15 mouse cellular contexts compared by ENCODE assay signal in genomic region chr7:123127301-123127700, GRCm38 (mm10). TPM values are rescaled to one million over a fixed set of nuclear protein-coding genes. Genes with fewer than 3 reads are reported as not detected.
DNase-seq lines count a peak whose midpoint lies in the region; ATAC-seq and TF ChIP-seq lines count a peak whose summit lies in the region.
"Had no signal": no experiment of that assay in that cellular context is flagged by ENCODE, and none has a peak within 500 bp of the region (broad histone marks: within the 10 kb centered on the region; RNA-seq: fewer than 3 reads in every experiment).

No protein-coding gene starts in this region.

- no peak for DNase-seq in heart, adult 2 months
- no peak for DNase-seq in heart, adult 18-20 months
- DNase-seq in left cerebral cortex, adult 2 months (ENCODE audit: extremely low spot score in 1 of 2, low spot score in 2 of 2) = no peak
- no peak for DNase-seq in left cerebral cortex, postnatal 25 days (ENCODE audit: low spot score in 2 of 2)
- DNase-seq in right cerebral cortex, postnatal 10 days (ENCODE audit: low spot score in 2 of 2) = no peak
- DNase-seq in embryo, embryonic 10.5 days (ENCODE audit: low spot score) = no peak
- DNase-seq: cerebellum, adult 11-12 months; heart, postnatal 36 days; layer of hippocampus, adult 9-11 months; lung, postnatal 14 days; midbrain, embryonic 14.5 days; thymus, adult 18-20 months had no signal

- intact Hi-C loops in heart, adult 2 months (cut with DNase I) = loop anchor here (5.0 kb wide), 2 partner anchors 35 to 50 kb away; no protein-coding TSS in a partner anchor
- intact Hi-C loops in left cerebral cortex, adult 2 months (cut with DNase I) = loop anchor here (5.0 kb wide), 1 partner anchor 60 kb away; no protein-coding TSS in a partner anchor
- intact Hi-C loops in left cerebral cortex, postnatal 25 days (cut with DNase I) = loop anchor here (5.0 kb wide), 1 partner anchor 235 kb away; no protein-coding TSS in a partner anchor

- no peaks in the 10 kb centered on the region for H3K9me3 ChIP-seq in E14TG2a.4 (ENCODE audit: low read length)
- H3K9me3 ChIP-seq: forebrain, embryonic 10.5 days had no signal

- H3K79me2 ChIP-seq in heart, adult 2 months (replicated peaks; ENCODE audit: control insufficient read depth, insufficient read depth, low read length) = peaks cover 10% of the 10 kb centered on the region

- H3K4me3 ChIP-seq in heart, adult 2 months = no peak overlapping the region
- H3K4me3 ChIP-seq in left cerebral cortex, adult 2 months = no peak overlapping the region
- H3K4me3 ChIP-seq in E14TG2a.4 (replicated peaks; ENCODE audit: low read length) = no peak overlapping the region
- H3K4me3 ChIP-seq: forebrain, embryonic 10.5 days had no signal

- peak; percentile 32 for ATAC-seq in megakaryocyte progenitor cell, adult 5-6 weeks (replicated peaks; ENCODE audit: poor library complexity)

- no peak overlapping the region for H3K27ac ChIP-seq in heart, adult 2 months
- H3K27ac ChIP-seq in left cerebral cortex, adult 2 months = no peak overlapping the region
- H3K27ac ChIP-seq: forebrain, embryonic 10.5 days had no signal

- peaks cover 64% of the 10 kb centered on the region for H3K36me3 ChIP-seq in heart, adult 2 months (ENCODE audit: control insufficient read depth, insufficient read depth, low read length)
- peaks cover 49% of the 10 kb centered on the region for H3K36me3 ChIP-seq in E14TG2a.4 (ENCODE audit: insufficient read depth, low read length)

- TF ChIP-seq CTCF in heart, adult 2 months (IDR thresholded peaks at IDR 0.05) = peak; percentile 54
- TF ChIP-seq CTCF in left cerebral cortex, adult 2 months (IDR thresholded peaks at IDR 0.05) = peak; percentile 45
- peak; percentile 37; the same call in 1 of the 2 replicates for TF ChIP-seq CTCF in E14TG2a.4 (conservative IDR thresholded peaks at IDR 0.05; ENCODE audit: low read length)

- H3K27me3 ChIP-seq in heart, adult 2 months (ENCODE audit: control insufficient read depth, insufficient read depth, low read length) = no peaks in the 10 kb centered on the region
- no peaks in the 10 kb centered on the region for H3K27me3 ChIP-seq in E14TG2a.4 (ENCODE audit: insufficient read depth, low read length)

- no peak overlapping the region for H3K9ac ChIP-seq in heart, adult 2 months (ENCODE audit: low read depth, low read length)

- TF ChIP-seq EP300 in heart, adult 2 months (IDR thresholded peaks at IDR 0.05; ENCODE audit: insufficient read depth, low read depth, low read length) = no peak

- H3K4me1 ChIP-seq in heart, adult 2 months (ENCODE audit: control insufficient read depth, insufficient read depth, low read length) = peaks cover 24% of the 10 kb centered on the region
- peaks cover 68% of the 10 kb centered on the region for H3K4me1 ChIP-seq in E14TG2a.4 (replicated peaks; ENCODE audit: low read depth, low read length)

- TF ChIP-seq POLR2A in heart, adult 2 months (IDR thresholded peaks at IDR 0.05; ENCODE audit: insufficient read depth, low read depth, low read length) = no peak

- 56% methylated on average over 1 of the region's 1 CpGs for WGBS in heart, adult 2 months

RNA-seq across cellular contexts. Expression of gene Tnrc6a, which starts 3.6 kb away (rescaled TPM):
- total RNA-seq in heart, adult 2 months (2021) = 10 to 100 TPM; 22.8 to 34.2 TPM
- polyA plus RNA-seq in heart, adult 2 months (2012; rRNA removed) = 24.2 and 34.4 TPM in 2 replicates
- total RNA-seq in heart, adult 18-20 months (2021) = 10 to 100 TPM; 25.0 to 32.3 TPM
- 10 to 100 TPM; 59.6 to 62.4 TPM for total RNA-seq in left cerebral cortex, adult 2 months (2021)
- total RNA-seq in left cerebral cortex, postnatal 25 days (2021) = 10 to 100 TPM; 49.6 to 54.1 TPM
- total RNA-seq in megakaryocyte progenitor cell, adult 5-6 weeks (2015) = 20.9 and 29.3 TPM in 2 replicates
- 20.2 and 51.3 TPM in 2 replicates for total RNA-seq in megakaryocyte progenitor cell, adult 5-6 weeks (2017)
